Mouse (Mus musculus): Measurements from ENCODE around the gene Unc13b. TPM values are rescaled to one million over a fixed set of nuclear protein-coding genes. Genes with fewer than 3 reads are reported as not detected.

The Unc13b gene
- polyA plus RNA-seq, 1 experiment from 2014 or later = 5.4 TPM

DNA sequence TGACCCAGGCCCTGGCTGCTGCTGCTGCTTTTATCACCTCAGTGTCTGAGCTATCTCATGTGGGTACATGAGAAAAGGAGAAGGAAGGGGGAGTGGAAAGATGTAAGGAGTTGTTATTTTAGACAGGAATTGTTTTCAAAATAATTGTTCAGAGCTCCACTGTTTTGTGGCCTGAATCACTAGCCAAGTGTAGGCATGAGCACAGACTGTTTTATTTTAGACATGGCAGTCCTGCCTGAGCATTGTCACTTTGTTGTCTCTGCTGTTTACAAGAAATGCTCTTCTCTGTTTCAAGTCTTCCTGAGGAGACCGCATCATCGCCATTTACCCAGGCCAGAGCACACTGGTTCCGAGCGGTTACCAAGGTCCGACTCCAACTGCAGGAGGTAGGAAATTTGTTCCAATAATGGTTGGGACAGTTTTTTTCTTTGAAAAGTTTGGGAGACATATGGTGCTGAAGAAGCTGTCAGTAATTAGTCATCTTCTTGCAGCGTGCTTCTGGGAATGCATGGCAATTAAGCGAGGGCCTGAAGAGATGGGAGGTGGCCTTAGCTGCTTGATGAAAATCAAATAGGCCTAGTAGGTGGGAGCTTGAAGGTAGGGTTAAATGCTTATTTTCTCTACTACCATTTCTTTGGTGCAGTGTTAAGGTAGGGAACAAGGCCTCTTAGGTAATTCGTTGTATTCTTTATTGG is 123.9 kb downstream of the Unc13b start:
- Histone ChIP-seq H3K9me3 (ENCODE audit: control insufficient read depth, low read length) (no peaks in the 10 kb centered on the region), H3K36me3 (ENCODE audit: control insufficient read depth, insufficient read depth, low read length) (no peaks in the 10 kb centered on the region), H3K27me3 (ENCODE audit: control insufficient read depth, insufficient read depth, low read depth, low read length) (no peaks in the 10 kb centered on the region), H3K9ac (ENCODE audit: low read length) (no peak overlapping the region), H3K4me2 (ENCODE audit: low read depth, low read length) (no peak overlapping the region), H3K4me1 (replicated peaks; ENCODE audit: control insufficient read depth, insufficient read depth, low read length) (no peaks in the 10 kb centered on the region), H3K4me3 (ENCODE audit: low read length) (no peak overlapping the region), H3K27ac (ENCODE audit: low read length) (no peak overlapping the region)
- no peak for ATAC-seq (ENCODE audit: low read depth)
- WGBS = 89% methylated on average over 8 of the region's 8 CpGs

DNA sequence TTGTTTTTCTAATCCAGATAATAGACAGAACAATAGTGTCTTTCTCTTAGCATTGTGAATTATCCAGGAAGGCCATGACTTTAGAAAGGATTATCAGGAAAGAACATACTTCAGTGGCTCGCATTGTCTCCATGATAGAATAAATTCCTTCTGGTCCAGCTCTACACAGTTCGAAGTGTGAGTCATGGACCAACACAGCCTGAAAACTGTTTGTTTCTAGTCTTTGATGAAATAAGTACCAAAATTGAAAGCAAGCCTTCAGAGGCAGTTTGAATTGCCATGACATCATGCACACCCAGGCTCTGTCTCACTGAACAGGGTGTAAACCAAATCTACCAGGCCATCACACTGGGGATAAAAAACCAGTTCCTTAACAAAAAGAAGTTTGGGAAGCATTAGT is 128.7 kb downstream of the Unc13b start:
- H3K4me1 ChIP-seq (replicated peaks; ENCODE audit: control insufficient read depth, insufficient read depth, low read length) = no peaks in the 10 kb centered on the region
- 75% methylated on average over 2 of the region's 2 CpGs for WGBS
- no peaks in the 10 kb centered on the region for H3K36me3 ChIP-seq (ENCODE audit: control insufficient read depth, insufficient read depth, low read length)
- no peaks in the 10 kb centered on the region for H3K27me3 ChIP-seq (ENCODE audit: control insufficient read depth, insufficient read depth, low read depth, low read length)
- no peak for ATAC-seq (ENCODE audit: low read depth)
- no peaks in the 10 kb centered on the region for H3K9me3 ChIP-seq (ENCODE audit: control insufficient read depth, low read length)
- H3K4me2 ChIP-seq (ENCODE audit: low read depth, low read length) = no peak overlapping the region
- H3K9ac ChIP-seq (ENCODE audit: low read length) = no peak overlapping the region
- H3K27ac ChIP-seq (ENCODE audit: low read length) = no peak overlapping the region
- no peak overlapping the region for H3K4me3 ChIP-seq (ENCODE audit: low read length)

DNA sequence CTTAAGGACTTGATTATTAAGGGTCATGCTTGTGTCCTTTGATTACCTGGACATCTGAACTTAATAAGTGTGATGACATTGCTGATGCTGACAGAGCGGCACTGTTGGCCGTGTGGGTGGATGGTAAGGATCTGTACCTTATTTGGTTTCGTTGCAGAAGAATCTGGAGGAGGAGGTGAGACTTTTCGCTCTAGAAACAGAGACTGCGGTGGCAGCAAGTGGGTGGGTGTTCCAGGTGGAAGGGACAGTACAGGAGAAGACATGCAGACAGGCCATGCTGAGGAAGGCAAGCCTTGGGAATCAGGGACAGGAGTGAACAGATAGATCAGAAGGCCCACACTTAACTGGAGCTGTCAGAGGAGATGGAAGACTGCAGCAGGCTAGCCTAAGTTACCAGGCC is 130.6 kb downstream of the Unc13b start:
- Histone ChIP-seq H3K27me3 (ENCODE audit: control insufficient read depth, insufficient read depth, low read depth, low read length) (no peaks in the 10 kb centered on the region), H3K4me1 (replicated peaks; ENCODE audit: control insufficient read depth, insufficient read depth, low read length) (no peaks in the 10 kb centered on the region), H3K9ac (ENCODE audit: low read length) (no peak overlapping the region), H3K27ac (ENCODE audit: low read length) (no peak overlapping the region), H3K4me3 (ENCODE audit: low read length) (no peak overlapping the region), H3K36me3 (ENCODE audit: control insufficient read depth, insufficient read depth, low read length) (no peaks in the 10 kb centered on the region), H3K9me3 (ENCODE audit: control insufficient read depth, low read length) (no peaks in the 10 kb centered on the region), H3K4me2 (ENCODE audit: low read depth, low read length) (no peak overlapping the region)
- 84% methylated on average over 5 of the region's 5 CpGs for WGBS
- ATAC-seq (ENCODE audit: low read depth) = no peak

DNA sequence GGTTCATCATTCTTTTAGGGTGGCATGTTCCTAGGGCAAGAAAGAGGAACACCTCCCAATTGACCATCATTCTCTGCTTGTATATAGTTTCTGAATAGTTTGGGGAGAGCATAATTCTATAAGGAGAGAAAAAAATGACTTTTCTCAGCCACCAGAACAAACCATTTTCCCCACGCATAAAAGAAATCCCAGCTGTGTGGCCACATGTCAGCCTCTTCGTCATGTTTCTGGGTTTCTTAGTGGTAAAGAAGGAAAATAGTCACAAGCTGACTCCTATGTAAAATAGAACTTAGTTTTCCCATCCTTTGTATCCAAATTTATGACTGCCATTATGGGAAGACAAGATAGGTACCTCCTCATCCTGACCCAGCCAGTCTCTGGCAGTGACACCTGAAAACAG is 146.2 kb downstream of the Unc13b start:
- Histone ChIP-seq H3K4me3 (ENCODE audit: low read length) (no peak overlapping the region), H3K4me1 (replicated peaks; ENCODE audit: control insufficient read depth, insufficient read depth, low read length) (no peaks in the 10 kb centered on the region), H3K9ac (ENCODE audit: low read length) (no peak overlapping the region), H3K36me3 (ENCODE audit: control insufficient read depth, insufficient read depth, low read length) (no peaks in the 10 kb centered on the region), H3K27me3 (ENCODE audit: control insufficient read depth, insufficient read depth, low read depth, low read length) (no peaks in the 10 kb centered on the region), H3K4me2 (ENCODE audit: low read depth, low read length) (no peak overlapping the region), H3K9me3 (ENCODE audit: control insufficient read depth, low read length) (no peaks in the 10 kb centered on the region), H3K27ac (ENCODE audit: low read length) (no peak overlapping the region)
- 76% methylated on average over 2 of the region's 2 CpGs for WGBS
- ATAC-seq (ENCODE audit: low read depth) = no peak

DNA sequence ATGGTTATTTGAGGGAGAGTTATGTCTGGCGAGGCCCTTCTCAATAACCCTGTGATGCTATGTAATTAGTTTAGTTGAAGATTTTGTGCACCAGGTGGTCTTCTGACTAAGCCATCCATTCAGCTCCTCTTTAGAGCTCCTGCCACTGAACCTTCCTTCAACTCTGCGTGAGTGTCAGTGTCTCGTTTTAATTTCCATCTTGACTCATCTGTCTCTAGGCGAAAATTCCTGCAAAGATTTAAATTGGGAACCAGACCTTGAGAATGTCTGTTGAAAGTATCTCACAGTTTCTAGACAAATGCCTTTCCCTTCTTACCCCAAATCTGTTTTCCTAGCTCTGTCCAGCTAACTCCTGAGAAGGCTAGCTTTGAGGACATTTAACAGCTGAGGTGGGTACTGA is 146.8 kb downstream of the Unc13b start:
- Histone ChIP-seq H3K4me2 (ENCODE audit: low read depth, low read length) (no peak overlapping the region), H3K9me3 (ENCODE audit: control insufficient read depth, low read length) (no peaks in the 10 kb centered on the region), H3K4me1 (replicated peaks; ENCODE audit: control insufficient read depth, insufficient read depth, low read length) (no peaks in the 10 kb centered on the region), H3K27me3 (ENCODE audit: control insufficient read depth, insufficient read depth, low read depth, low read length) (no peaks in the 10 kb centered on the region), H3K9ac (ENCODE audit: low read length) (no peak overlapping the region), H3K27ac (ENCODE audit: low read length) (no peak overlapping the region), H3K4me3 (ENCODE audit: low read length) (no peak overlapping the region), H3K36me3 (ENCODE audit: control insufficient read depth, insufficient read depth, low read length) (no peaks in the 10 kb centered on the region)
- no peak for ATAC-seq (ENCODE audit: low read depth)
- WGBS = 56% methylated on average over 4 of the region's 4 CpGs

DNA sequence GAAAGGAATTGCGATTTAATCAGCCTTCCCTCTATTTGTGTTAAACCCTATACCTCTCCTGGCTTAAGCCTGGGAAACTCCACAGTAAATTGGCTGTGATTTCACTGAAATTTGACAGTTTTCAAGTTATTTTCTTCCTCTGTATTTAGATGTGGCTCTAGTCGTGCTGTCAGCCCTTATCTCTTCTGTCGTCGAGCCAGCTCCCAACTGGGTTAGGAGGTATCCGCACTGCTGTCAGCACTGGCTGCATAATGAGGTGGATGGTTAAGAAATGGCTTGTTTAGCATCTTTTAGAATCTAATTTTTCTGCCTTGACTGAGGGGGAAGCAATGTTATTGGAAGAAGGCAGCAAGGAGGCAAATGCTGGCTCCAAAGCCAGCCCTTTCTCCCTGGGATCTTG is 148.2 kb downstream of the Unc13b start:
- Histone ChIP-seq H3K4me2 (ENCODE audit: low read depth, low read length) (no peak overlapping the region), H3K27ac (ENCODE audit: low read length) (no peak overlapping the region), H3K9ac (ENCODE audit: low read length) (no peak overlapping the region), H3K4me1 (replicated peaks; ENCODE audit: control insufficient read depth, insufficient read depth, low read length) (no peaks in the 10 kb centered on the region), H3K36me3 (ENCODE audit: control insufficient read depth, insufficient read depth, low read length) (no peaks in the 10 kb centered on the region), H3K27me3 (ENCODE audit: control insufficient read depth, insufficient read depth, low read depth, low read length) (no peaks in the 10 kb centered on the region), H3K9me3 (ENCODE audit: control insufficient read depth, low read length) (no peaks in the 10 kb centered on the region), H3K4me3 (ENCODE audit: low read length) (no peak overlapping the region)
- 31% methylated on average over 5 of the region's 5 CpGs for WGBS
- ATAC-seq (ENCODE audit: low read depth) = no peak

DNA sequence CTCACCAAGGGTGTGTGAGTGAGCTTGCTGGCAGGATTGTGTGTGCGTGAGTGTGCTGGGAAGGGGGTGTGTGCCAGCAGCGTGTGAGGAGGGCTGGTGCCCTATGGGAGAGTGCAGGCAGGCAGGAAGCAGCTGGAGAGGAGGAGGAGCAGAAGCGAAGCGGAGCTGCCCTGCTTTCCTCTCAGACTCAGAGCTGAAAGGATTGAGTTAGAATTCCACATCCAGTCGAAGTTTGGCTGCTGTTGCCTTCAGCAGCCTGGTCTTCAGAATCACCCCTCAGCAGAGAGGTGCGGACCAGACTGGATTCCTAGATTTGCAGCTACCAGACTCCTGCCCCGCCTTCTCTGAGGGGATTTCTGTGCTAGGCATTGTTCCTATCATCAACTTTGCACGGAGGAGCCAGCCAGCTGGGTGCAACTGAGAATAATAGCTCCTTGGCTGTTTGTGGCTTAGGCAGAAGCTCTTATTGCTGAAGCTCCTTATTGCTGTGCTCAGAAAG is 150.4 kb downstream of the Unc13b start:
- no peaks in the 10 kb centered on the region for H3K27me3 ChIP-seq (ENCODE audit: control insufficient read depth, insufficient read depth, low read depth, low read length)
- peak overlapping the region; percentile 34; the same call in 1 of the 2 replicates for H3K9ac ChIP-seq (ENCODE audit: low read length)
- H3K27ac ChIP-seq (ENCODE audit: low read length) = no peak overlapping the region
- H3K36me3 ChIP-seq (ENCODE audit: control insufficient read depth, insufficient read depth, low read length) = no peaks in the 10 kb centered on the region
- H3K4me1 ChIP-seq (replicated peaks; ENCODE audit: control insufficient read depth, insufficient read depth, low read length) = no peaks in the 10 kb centered on the region
- H3K4me3 ChIP-seq (ENCODE audit: low read length) = 0 out of 2 replicates have a peak overlapping the region, but pooled peaks have one; percentile 10
- peak overlapping the region; percentile 41 for H3K4me2 ChIP-seq (ENCODE audit: low read depth, low read length)
- H3K9me3 ChIP-seq (ENCODE audit: control insufficient read depth, low read length) = no peaks in the 10 kb centered on the region
- 10% methylated on average over 8 of the region's 8 CpGs for WGBS
- ATAC-seq (ENCODE audit: low read depth) = peak; percentile 81

DNA sequence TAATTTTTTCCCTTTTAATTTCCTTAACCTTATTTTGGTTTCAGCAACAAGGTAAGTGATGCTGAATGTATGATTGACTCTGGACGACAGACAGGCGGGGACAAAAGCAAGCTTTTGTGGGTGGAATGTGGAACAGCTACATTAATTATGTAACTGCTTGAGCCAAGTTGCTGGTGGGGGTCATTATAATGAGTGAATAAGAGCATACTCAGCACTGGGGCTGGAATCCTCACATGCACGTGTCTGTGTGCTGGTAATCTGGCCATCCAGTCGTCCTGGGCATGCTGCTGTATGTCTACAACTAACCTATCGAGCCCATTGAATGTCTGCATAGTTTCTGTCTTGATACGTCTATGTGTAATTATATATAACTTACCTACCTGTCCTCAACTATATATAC is 150.9 kb downstream of the Unc13b start:
- Histone ChIP-seq H3K27me3 (ENCODE audit: control insufficient read depth, insufficient read depth, low read depth, low read length) (no peaks in the 10 kb centered on the region), H3K4me1 (replicated peaks; ENCODE audit: control insufficient read depth, insufficient read depth, low read length) (no peaks in the 10 kb centered on the region), H3K4me2 (ENCODE audit: low read depth, low read length) (no peak overlapping the region; the same call in 1 of the 2 replicates), H3K9me3 (ENCODE audit: control insufficient read depth, low read length) (no peaks in the 10 kb centered on the region), H3K4me3 (ENCODE audit: low read length) (no peak overlapping the region), H3K9ac (ENCODE audit: low read length) (no peak overlapping the region), H3K27ac (ENCODE audit: low read length) (no peak overlapping the region), H3K36me3 (ENCODE audit: control insufficient read depth, insufficient read depth, low read length) (no peaks in the 10 kb centered on the region)
- 45% methylated on average over 6 of the region's 6 CpGs for WGBS
- ATAC-seq (ENCODE audit: low read depth) = no peak

DNA sequence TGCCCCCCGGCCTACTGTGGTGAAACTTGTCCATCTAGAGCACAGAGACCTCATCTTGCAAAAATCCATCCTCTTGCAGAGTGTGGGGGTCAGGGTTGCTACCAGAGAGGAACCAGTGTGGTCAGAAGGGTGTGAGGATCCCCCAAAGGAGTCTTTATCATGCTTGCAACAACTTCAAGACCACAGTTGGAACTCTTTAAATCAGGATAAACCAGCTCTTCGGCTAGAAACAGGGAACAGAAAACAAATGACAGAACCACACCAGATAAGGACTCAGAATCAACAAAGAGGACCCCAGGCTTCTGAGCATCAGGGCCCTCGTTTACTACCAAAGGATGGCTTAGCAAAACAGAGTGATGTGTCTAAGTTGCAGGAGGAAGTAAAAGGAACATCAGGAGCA is 157.7 kb downstream of the Unc13b start:
- Histone ChIP-seq H3K9me3 (ENCODE audit: control insufficient read depth, low read length) (no peaks in the 10 kb centered on the region), H3K4me1 (replicated peaks; ENCODE audit: control insufficient read depth, insufficient read depth, low read length) (no peaks in the 10 kb centered on the region), H3K36me3 (ENCODE audit: control insufficient read depth, insufficient read depth, low read length) (no peaks in the 10 kb centered on the region), H3K9ac (ENCODE audit: low read length) (no peak overlapping the region), H3K27ac (ENCODE audit: low read length) (no peak overlapping the region), H3K27me3 (ENCODE audit: control insufficient read depth, insufficient read depth, low read depth, low read length) (no peaks in the 10 kb centered on the region), H3K4me2 (ENCODE audit: low read depth, low read length) (no peak overlapping the region), H3K4me3 (ENCODE audit: low read length) (no peak overlapping the region)
- 45% methylated on average over 3 of the region's 3 CpGs for WGBS
- ATAC-seq (ENCODE audit: low read depth) = no peak

Measured in lung, embryonic 16.5 days (tissue).